Mouse (Mus musculus) myocyte (in vitro differentiated cells): Measurements from ENCODE around the gene Tex14.

Experiments used
- E2F4 ChIP-seq: IDR thresholded peaks from one replicate; pipeline ENCODE4 v1.6.1; 2011; ENCODE audit warnings: mild to moderate bottlenecking, control low read depth, moderate library complexity; ENCODE audit not compliant: insufficient read depth
- MAX ChIP-seq: IDR thresholded peaks from one replicate; pipeline ENCODE4 v1.6.1; 2011; ENCODE audit warnings: low read depth, mild to moderate bottlenecking, control low read depth
- MYOD1 ChIP-seq, 3 experiments: IDR thresholded peaks; one replicate each; pipeline ENCODE4 v1.6.1; 2011; ENCODE audit warnings: control low read depth in 2 of 3, low read depth in 2 of 3, mild to moderate bottlenecking in 2 of 3, moderate library complexity in 1 of 3; ENCODE audit not compliant: insufficient read length in 2 of 3, control insufficient read depth in 1 of 3
- MYOG ChIP-seq, 3 experiments: IDR thresholded peaks; one replicate each; pipeline ENCODE4 v1.6.1; 2011; ENCODE audit warnings: control low read depth in 2 of 3, low read depth in 2 of 3, mild to moderate bottlenecking in 2 of 3; ENCODE audit not compliant: insufficient read length in 2 of 3, control insufficient read depth in 1 of 3, insufficient read depth in 1 of 3
- POLR2A ChIP-seq: IDR thresholded peaks from one replicate; pipeline ENCODE4 v1.6.1; 2011; ENCODE audit warnings: low read depth, mild to moderate bottlenecking, control low read depth, moderate library complexity; ENCODE audit not compliant: insufficient read length
- POLR2AphosphoS2 ChIP-seq: IDR thresholded peaks from one replicate; pipeline ENCODE4 v1.6.1; 2011; ENCODE audit warnings: low read depth, control low read depth; ENCODE audit not compliant: insufficient read length
- SRF ChIP-seq: IDR thresholded peaks from one replicate; pipeline ENCODE4 v1.6.1; 2011; ENCODE audit warnings: low read depth; ENCODE audit not compliant: control insufficient read depth, insufficient read length
- TCF12 ChIP-seq: IDR thresholded peaks from one replicate; pipeline ENCODE4 v1.6.1; 2011; ENCODE audit warnings: mild to moderate bottlenecking, control low read depth; ENCODE audit not compliant: poor library complexity, insufficient read depth, severe bottlenecking
- TCF3 ChIP-seq: IDR thresholded peaks from one replicate; pipeline ENCODE4 v1.6.1; 2011; ENCODE audit warnings: low read depth, control low read depth; ENCODE audit not compliant: insufficient read length
- USF1 ChIP-seq: IDR thresholded peaks from one replicate; pipeline ENCODE4 v1.6.1; 2011; ENCODE audit warnings: low read depth, mild to moderate bottlenecking, control low read depth, moderate library complexity

- TF ChIP-seq TCF3 (no peak), POLR2A (no peak), MYOG (IDR thresholded peaks at IDR 0.05; ENCODE audit: control insufficient read depth in 1 of 3, insufficient read depth in 1 of 3, insufficient read length in 2 of 3, low read depth in 2 of 3) (no peak), POLR2AphosphoS2 (no peak), USF1 (no peak), SRF (no peak), MAX (no peak), E2F4 (no peak), MYOD1 (IDR thresholded peaks at IDR 0.05; ENCODE audit: control insufficient read depth in 1 of 3, insufficient read length in 2 of 3, low read depth in 2 of 3) (no peak), TCF12 (no peak)
These were observed 126.8 kb downstream of the Tex14 start for GRCm38 (mm10) chr11:87531695-87532094.
